Mouse (Mus musculus): ENCODE measurements around the gene Ppp6r2.
A peak's percentile ranks its signal among the peaks of the same experiment; 100 is the strongest.

Gene Ppp6r2

DNA sequence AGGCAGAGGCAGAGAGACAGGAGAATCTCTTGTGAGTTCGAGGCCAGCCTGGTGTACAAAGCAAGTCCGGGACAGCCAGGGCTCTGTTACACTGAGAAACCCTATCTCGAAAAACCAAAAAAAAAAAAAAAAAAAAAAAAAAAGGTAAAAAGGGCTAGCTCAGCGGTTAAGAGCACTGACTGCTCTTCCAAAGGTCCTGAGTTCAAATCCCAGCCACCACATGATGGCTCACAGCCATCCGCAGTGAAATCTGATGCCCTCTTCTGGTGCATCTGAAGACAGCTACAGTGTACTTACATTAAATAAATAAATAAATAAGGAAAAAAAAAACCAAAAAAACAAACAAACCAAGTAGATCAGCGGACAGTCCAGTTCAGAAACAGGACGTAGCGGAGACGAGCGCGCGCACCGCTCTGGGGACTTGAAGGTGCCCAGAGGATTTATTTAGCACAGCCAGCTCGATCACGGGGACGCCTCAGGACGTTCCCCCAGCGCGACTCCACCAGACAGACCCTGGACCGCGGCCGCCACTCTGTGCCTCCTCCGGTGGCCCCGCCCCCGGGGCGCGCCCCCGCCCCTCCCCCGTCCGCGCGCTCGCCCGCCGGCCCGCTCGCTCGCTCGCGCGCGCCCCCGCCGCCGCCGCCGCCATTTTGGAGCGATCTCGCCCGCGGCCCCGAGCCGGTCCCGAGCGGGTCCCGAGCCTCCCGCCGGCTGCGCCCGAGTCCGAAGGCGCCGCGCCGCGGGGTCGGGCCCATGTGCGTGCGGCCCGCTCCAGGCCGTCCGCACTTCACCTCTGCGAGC, at the start of gene Ppp6r2:
TSS of gene Ppp6r2 (plus strand) at position 639 of the 801 bp plus-strand sequence.
- peak; percentile 59 to 70 for DNase-seq (ENCODE audit: low spot score in 2 of 2)

DNA sequence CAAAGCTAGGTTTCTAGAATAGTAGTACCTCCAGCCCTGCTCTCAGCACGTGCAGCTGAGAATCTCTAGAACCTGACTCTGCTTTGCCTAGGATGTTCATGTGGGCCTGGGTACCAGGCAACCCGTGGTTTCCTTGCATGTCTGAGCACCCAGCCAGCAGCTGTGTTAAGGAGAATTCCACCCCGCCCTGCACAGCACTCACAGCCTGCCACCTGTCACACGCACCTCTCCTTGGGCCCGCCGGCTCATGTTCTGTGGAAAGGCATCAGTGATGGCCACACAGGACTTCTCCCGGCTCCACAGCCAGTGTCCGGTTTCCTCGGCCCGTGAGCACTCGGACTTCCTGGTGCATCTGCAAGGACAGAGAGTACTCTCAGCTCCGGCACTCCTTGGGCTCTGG, 45.9 kb upstream of the Ppp6r2 start:
- no peak for DNase-seq (ENCODE audit: low spot score in 2 of 2)

DNA sequence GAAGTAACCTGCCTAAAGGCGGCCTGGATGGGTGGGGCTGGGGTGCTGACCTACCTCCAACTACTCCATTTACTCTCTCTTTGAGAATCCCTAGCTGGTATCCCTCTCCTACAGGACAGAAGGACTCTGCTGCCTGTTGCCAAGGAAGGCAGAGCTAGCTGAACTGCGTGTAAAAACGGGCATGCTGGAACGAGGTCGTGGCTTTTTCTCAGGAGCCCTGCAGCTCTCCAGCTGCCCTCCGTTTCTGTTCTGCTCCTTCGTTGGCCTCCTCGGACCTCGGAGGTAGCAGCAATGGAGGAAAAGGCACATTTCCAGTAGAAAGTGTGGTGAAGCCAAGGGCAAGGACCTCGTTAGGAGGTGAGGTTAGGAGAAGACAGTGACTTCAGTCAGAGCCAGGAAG, 42.4 kb upstream of the Ppp6r2 start:
- DNase-seq (ENCODE audit: low spot score in 2 of 2) = no peak

DNA sequence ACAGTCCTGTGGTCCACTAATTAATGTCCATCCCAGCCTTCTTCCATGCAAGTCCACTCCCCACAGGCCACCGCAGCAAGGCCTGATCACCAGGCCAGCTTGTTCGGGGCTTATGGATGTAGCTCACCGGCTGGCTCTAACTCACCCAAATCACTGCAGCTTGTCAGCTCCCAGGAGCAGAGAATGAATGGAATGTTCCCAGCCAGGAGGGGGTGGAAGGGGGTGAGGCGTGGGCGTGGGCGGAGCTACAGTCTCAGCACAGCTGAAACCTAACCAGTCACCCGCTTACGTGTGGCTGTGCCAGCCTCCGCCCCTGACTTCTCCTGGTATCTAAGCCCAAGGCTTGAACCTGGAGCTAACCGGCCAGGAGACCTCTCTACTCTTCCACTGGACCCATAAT, 41.9 kb upstream of the Ppp6r2 start:
- peak; percentile 84 to 85 for DNase-seq (ENCODE audit: low spot score in 2 of 2)

DNA sequence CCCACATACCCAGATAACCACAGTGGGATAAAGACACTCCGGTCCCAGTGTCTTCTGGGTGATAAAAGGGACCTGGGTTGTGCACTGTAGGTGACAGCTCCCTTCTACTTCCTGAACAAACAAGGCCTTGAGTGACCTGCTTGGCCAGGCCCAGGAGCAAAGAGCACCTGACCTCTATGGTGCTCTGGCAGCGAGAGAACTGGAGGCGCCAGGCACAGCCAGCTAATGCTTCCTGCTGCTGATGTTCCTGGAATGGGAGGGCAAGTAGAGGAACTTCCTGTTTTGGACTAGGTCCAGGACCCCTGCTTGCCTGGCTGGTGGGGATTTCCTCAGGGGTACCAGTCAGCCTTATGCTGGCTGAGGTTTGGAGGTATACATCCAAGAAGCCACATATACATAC, 41.3 kb upstream of the Ppp6r2 start:
- no peak for DNase-seq (ENCODE audit: low spot score in 2 of 2)

DNA sequence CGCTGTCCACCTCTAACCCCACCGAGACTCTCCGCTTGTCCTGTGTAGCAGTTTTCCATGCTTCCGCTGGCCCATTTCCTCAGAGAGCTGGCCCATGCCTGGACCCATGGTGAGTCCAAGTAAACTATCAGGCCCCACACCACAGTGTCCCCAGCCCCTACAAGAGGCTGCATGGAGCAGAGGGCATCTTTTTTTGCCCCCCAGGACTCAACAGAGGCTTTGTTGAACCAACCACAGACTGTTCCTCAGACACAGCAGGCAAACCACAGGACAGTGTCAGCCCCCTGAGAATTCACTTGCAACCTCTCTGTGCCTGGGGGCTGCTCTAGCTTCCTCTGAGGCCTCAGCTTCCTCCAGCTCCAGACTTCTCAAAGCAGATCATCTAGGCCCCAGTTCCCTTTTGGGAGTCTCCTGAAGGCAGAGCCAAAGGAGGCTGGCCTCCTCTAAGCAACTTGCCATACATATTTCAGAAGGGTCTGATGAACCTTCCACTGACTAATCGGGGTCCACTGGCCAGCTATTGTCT, 39.8 kb upstream of the Ppp6r2 start:
- DNase-seq (ENCODE audit: low spot score in 2 of 2) = no peak

DNA sequence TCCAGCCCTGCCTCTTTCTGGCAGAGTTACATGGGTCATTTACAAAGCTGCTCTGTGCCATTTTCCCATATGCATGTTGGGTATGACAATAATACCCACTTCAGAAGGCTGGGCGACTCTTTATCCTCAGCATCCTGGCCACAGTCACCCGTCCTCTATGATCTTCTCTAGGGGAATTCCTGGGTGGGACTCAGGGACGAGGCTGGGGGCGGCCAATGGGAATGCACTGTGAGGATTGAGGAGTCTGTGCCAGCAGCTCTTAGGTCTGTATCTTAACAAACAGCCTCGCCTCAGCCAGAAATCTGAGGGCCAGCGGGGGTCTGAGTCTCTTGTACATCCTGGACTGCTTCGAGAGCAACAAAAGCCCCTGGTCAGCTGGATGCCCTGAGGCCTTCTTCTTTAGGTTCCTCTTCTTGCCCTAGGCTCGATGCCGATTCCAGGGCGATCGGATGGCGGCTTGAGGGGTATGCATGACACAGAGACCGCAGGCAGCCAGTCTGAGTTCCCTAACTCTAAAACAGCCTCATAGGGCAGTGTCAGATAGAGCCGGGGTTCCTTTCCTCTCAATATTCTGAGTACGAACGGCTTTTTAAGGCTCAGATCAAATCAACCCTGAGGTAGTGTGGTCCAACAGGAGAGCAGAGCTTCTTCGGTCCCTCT, 38.9 kb upstream of the Ppp6r2 start:
- no peak for DNase-seq (ENCODE audit: low spot score in 2 of 2)

DNA sequence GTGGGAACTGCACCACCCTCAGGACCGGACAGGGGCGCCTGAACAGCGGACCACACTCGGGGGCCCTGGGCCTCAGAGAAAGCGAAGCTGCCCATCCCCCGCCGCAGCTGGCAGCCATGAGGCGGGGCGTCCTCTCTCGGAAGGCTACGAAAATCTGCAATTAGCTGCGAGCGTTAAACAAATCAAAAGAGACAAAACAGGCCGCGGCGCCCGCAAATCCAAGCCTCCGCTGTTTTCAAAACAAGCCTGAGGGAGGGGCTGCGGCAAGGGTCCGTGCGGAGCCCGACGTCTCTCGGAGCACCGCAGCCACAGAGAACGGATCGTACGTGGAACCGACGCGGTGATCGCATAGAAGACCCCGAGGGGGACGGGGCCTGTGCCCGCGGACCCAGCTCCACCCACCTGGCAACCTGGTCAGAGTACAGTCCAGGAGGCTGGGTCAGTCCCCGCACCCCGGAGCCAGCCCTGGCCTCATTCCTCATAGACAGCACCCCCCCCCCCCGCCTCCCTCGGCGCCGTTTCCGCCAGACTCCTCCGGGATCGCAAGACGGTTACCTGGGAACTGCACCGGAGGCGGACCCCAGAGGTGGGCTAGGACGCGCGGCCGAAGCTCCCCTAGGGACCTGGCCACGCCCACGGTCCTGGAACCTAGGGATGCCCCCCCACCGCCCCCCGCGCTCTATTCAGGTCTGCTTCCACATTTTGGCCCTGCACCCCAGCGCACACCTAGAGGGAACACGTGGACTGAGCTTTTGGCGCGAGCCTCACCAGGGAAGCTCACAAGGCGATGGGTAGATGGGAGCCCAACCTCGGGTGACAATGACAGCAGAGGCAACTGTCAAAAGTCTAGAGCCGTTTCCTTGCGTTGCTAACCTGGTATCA, 38.1 kb upstream of the Ppp6r2 start:
- DNase-seq (ENCODE audit: low spot score in 2 of 2) = no peak

DNA sequence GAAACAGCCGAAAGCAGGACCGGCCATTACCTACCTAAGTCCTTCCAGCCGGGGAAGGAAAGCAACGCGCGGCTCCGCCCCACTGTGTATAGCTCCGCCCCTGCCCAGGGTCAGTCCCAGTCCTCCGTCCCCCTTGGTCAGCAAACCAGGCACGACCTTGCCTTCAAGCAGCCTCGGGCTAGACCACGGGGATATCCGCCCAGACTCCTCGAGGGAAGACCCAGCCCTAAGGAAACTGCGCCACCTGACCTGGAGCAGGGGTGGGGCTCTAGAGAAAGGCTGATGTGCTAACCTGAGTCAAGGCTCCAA, 37.5 kb upstream of the Ppp6r2 start:
- DNase-seq (ENCODE audit: low spot score in 2 of 2) = no peak

DNA sequence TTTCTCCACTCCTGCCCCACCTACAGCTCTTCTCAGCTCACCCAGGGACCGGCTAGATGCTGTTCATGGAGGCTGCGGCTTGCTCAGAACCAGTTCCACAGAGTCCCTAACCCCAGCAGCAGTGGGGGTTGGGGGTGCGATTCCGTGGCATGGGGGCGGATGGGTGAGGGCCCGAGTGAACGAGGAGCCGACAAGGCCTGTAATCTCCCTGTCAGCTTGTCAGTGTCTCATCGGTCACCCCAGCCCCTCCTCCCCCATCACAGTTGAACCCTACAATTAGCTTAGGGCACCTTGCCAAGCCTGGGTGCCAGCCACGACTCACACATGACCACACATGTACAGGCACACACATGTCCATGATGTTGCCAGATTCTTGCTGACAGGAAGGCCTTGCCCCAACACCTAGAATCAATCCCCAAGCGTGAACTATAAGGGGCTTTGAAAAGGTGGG, 36.4 kb upstream of the Ppp6r2 start:
- DNase-seq (ENCODE audit: low spot score in 2 of 2) = no peak

DNA sequence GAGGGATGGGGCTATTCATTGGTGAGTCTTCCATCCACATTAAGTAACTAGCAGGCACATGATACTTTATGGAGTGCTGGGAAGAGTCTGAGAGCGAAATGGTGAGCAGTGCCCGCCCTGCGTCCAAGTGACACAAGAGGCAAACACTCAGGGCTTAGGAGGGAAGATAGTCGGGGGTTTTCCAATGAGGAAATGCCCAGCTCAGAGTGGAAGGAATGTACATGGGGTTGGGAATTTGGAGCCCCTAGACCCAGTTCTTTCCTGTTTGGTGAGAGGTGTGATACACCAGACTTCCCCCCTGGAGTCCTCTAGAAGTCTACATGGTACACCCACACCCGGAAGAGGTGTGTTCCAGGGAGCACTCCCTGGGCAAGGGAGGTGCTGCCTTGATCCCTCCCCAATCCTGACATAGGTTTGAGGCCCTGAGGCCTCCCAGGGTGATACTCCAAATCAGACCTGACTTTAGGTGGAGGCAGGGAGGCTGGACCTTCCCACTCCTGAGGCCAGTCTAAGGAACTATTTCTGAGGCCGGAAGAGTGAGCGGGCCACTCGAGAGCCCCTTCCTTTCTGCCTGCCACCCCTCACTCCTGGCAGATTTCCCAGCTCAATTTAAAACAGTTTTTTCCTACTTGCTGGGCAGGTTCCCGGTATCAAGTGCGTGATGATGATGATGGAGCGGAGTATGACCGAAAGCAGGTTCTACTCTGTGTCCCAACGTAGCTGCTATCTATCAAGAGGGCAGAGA, 35.8 kb upstream of the Ppp6r2 start:
- no peak for DNase-seq (ENCODE audit: low spot score in 2 of 2)

DNA sequence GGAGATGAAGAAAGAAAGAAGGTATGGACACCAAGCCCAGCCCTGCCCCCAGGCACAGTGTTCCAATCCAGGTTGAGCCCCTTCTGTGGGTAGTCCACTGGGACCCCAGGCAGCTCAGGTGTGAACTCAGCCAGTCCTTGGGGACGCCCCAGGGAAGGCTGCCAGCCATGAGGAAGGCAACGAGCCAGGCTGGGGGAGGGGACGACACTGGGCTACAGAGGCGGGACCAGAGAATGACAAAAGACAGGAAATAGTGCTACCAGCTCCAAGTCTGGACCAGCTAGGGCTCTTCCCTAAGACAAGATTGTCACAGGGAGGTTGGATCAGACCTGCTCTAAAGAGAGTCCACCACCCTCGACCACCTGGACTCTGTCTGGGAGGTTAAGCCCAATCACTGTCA, 34.2 kb upstream of the Ppp6r2 start:
- DNase-seq (ENCODE audit: low spot score in 2 of 2) = peak in 1 of 2 experiments; percentile 43

DNA sequence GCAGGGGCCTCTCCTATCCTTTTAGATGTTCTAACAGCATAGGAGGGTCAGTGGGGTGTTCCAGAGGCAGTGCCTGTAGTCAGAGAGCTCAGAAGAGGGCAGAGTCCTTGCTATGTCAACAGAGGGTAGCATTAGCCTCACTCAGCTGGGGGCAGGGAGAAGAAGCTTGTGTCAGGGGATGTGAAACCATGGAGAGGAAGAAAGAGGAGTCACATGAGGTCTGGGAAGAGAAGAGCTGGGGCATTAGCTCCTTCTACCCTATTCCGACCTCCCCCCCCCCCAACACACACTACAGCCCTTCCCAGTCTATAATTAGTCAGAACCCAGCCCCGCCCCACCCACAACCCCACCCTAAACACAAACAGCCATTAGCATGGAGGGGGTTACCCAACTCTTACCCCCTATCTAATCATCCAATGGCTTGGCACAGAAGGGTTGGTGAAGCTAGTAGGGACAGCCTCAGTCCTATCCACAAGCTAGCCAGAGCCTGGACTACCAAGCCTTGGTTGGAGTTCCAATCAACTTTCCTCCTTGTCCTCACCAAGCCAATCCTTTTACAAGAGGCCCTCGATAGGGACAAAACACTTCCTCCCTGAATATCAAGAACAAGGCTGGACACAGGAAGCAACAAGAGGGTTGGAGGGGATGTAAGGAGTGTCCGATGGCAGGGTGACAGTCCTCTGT, 33.6 kb upstream of the Ppp6r2 start:
- DNase-seq (ENCODE audit: low spot score in 2 of 2) = no peak

DNA sequence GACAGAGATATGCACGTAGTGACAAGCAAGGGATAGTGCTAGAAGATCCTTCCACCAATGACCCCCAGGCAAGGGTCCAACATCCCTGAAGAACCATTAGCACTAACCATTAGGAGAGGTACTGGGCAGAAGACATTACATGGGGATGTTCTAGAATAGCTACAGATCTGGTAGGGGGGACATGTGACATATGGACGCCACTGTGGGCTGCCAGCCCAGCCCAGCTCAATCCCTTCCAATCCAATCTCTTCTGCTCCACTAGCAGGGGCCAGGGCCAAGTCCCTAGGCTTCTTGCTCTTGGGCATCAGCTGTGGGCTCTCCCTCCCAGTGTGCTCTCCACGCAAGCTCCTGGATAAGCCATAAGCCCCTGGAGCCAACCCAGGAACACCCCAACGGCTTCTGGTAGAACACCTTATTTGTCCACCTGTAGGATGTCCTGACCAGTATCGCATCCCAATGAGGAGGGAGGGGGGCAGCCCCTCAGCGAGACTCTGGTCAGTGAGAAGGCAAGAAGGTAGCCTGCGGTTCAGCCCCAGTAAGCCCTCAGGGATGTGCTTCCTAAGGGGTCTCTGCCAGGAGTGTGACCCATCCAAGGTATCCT, 33.0 kb upstream of the Ppp6r2 start:
- DNase-seq (ENCODE audit: low spot score in 2 of 2) = no peak

DNA sequence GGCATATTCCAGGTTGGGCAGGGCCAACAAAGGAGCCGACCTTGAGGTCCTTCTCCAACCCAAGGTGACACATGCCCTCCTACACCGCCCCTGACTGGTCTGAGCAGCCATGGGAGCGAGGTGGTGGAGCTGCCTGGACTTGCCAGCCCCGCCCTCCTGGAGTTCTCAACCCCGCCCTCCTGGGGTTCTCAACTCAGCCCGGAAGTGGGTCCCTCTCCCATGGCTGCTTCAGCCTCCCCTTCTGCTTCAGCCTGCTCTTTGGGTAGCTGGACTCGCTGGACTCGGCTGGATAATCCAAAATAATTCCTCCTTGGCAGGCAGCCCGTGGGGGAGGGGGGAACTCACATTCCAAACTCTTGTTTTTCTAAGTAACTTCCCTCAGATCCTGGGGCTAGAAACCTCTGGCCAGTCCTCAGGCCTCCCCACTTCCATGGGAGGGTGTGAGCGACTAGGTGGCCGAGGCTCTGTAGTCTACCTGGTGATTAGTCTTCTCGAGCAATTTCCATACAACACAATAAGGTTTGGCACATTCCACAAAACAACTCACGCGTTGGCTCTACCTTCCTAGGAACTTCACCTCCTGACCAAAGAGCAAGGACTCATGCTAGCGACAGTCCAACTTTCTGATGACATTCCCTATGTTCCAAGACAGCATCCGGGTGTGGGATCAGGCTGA, 32.3 kb upstream of the Ppp6r2 start:
- no peak for DNase-seq (ENCODE audit: low spot score in 2 of 2)

DNA sequence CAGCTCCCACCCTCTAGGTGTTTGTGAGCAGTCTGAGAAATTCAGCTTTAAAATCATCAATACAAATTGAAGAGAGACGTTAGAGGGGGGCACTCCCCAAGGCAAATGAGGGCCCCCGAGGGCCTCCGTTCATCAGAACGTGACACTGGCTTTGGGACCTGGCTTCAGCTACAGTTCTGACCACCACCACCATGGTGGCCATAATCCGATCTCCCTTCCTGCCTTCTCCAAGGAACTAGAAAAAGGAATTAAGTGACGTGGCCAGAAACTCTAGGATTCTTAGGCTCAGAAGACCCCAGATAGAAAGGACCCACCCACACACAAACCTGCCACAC, 31.8 kb upstream of the Ppp6r2 start:
- DNase-seq (ENCODE audit: low spot score in 2 of 2) = no peak

DNA sequence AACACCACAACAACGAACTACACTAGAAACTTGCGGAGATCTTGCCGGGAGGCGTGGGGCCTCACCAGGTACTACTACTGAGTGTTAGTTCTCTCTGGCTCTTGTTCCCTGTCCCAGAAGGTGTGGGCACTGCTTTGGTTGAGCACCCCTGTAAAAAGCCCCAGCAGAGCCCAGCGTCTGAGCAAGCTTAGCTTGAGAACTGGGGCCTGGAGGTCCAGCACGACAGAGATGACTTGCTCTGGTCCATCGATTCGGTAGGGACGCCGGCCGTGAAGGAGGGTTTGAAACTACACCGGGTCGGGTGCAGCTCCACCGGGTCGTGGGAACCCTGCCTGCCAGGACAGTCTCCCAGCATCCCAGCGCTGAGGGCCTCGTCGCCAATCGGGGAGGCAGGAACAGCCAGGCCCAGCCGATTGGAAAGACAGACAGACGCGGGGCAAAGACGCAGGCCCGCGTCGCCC, 31.2 kb upstream of the Ppp6r2 start:
- no peak for DNase-seq (ENCODE audit: low spot score in 2 of 2)

DNA sequence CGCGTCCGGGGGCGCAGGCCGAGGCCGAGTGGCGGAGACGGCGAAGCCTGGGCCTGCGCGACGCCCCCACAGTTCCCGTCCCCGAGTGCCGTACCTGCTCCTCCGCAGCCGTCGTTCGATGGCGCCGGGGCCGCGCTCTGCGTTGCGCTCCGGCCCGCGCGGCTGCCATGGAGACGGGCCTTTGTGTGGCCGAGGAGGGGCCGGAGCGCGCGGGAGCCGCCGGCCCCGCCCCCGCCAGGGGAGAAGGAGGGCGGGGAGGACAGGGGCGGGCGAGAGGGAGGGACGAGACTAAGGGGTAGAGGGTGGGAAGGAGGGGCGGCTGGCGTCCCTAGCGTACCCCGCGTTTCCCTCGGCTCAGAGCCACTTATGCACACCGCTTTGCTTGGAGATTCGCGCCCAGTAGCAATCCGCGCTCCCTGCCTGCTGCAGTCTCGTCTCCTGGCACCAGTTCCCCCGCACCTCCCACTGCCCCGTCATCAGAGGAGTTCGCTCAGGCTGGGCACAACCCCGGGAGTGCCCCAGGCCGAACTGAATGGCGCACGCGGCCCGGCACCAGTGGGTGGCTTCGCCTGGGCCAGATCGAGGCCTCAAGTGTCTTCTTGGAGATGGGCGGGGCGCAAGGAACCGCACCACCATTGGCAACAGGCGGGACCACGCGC, 30.7 kb upstream of the Ppp6r2 start, which contains the start of gene Plxnb2:
TSS of gene Plxnb2 (minus strand) at position 218 of the 659 bp plus-strand sequence.
- DNase-seq (ENCODE audit: low spot score in 2 of 2) = peak; percentile 69 to 72

DNA sequence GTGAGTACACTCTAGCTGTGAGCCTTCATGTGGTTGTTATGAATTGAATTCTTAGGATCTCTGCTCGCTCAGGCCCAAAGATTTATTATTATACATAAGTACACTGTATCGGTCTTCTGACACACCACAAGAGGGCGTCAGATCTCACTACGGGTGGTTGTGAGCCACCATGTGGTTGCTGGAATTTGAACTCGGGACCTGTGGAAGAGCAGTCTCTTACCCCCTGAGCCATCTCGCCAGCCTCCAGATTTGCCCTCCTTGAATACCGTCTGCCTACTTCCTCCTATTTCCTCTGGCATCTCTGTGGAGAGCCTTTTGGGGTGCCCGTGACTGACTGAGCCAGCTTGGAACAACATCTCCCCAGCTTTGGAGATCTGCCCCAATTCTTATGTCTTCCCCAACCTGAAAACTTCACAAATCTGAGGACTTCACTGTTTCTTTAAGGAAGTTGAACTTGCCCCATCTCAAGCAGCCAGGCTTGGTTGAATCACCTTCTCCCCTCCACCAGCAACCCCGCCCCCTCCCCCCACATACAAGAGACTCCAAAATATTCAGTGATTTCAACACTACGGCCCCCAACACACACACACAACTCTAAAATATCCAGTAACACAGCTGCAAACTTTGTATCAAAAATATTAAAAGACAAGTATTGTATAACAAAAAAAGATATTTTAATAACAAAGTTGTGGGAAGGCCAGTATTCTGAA, 29.6 kb upstream of the Ppp6r2 start:
- DNase-seq (ENCODE audit: low spot score in 2 of 2) = no peak
